Mouse (Mus musculus) mouse trophoblast stem cell (cell line): Measurements from ENCODE around the gene Gnat2.

Experiments used
- in situ Hi-C, 2 experiments: fragments of 300-500 bp; cut with MseI, MboI; formaldehyde crosslinking; loops; 2 replicates in 1 of 2; 3 replicates in 1 of 2; pipeline ENCODE4 v1.15.1; 2025

Gene Gnat2

GRCm38 (mm10) chr3:108092536-108093115, at the start of gene Gnat2:
Gene Gnat2, plus strand, starts transcription at chr3:108092789.
- in situ Hi-C loops = no loop called here

GRCm38 (mm10) chr3:108044394-108045140, 48.0 kb upstream of the Gnat2 start, which contains the start of gene Gstm4:
Gene Gstm4, minus strand, starts transcription at chr3:108044894.
- in situ Hi-C loops = no loop called here

GRCm38 (mm10) chr3:108046944-108047655, 45.5 kb upstream of the Gnat2 start:
- in situ Hi-C loops = no loop called here

GRCm38 (mm10) chr3:108048306-108048705, 44.3 kb upstream of the Gnat2 start:
- in situ Hi-C loops = no loop called here

- in situ Hi-C loops = no loop called here
Observed at GRCm38 (mm10) chr3:108050493-108050892, 42.1 kb upstream of the Gnat2 start.

GRCm38 (mm10) chr3:108061420-108061819, 31.2 kb upstream of the Gnat2 start:
- in situ Hi-C loops = no loop called here

GRCm38 (mm10) chr3:108062648-108063047, 29.9 kb upstream of the Gnat2 start:
- in situ Hi-C loops = no loop called here

GRCm38 (mm10) chr3:108064672-108065071, 27.9 kb upstream of the Gnat2 start:
- in situ Hi-C loops = no loop called here

GRCm38 (mm10) chr3:108065551-108065950, 27.0 kb upstream of the Gnat2 start:
- in situ Hi-C loops = no loop called here

GRCm38 (mm10) chr3:108067370-108067934, 25.1 kb upstream of the Gnat2 start:
- in situ Hi-C loops = no loop called here

GRCm38 (mm10) chr3:108068826-108069225, 23.8 kb upstream of the Gnat2 start:
- in situ Hi-C loops = no loop called here

GRCm38 (mm10) chr3:108069231-108069870, 23.2 kb upstream of the Gnat2 start:
- in situ Hi-C loops = no loop called here

GRCm38 (mm10) chr3:108070295-108071293, 22.0 kb upstream of the Gnat2 start:
- in situ Hi-C loops = loop anchor here in 1 of 2 experiments (5.0 kb wide), 1 partner anchor 77 kb away; the partner anchor contains the start of gene Gnai3

GRCm38 (mm10) chr3:108072983-108073569, 19.5 kb upstream of the Gnat2 start:
- in situ Hi-C loops = loop anchor here in 1 of 2 experiments (5.0 kb wide), 1 partner anchor 74 kb away; the partner anchor contains the start of gene Gnai3

GRCm38 (mm10) chr3:108076836-108077235, 15.8 kb upstream of the Gnat2 start:
- in situ Hi-C loops = no loop called here

GRCm38 (mm10) chr3:108081681-108082080, 10.9 kb upstream of the Gnat2 start:
- in situ Hi-C loops = loop anchor here in 1 of 2 experiments (5.0 kb wide), 1 partner anchor 66 kb away; the partner anchor contains the start of gene Gnai3

GRCm38 (mm10) chr3:108082251-108082875, 10.2 kb upstream of the Gnat2 start:
- in situ Hi-C loops = loop anchor here in 1 of 2 experiments (5.0 kb wide), 1 partner anchor 65 kb away; the partner anchor contains the start of gene Gnai3

GRCm38 (mm10) chr3:108083161-108083560, 9.4 kb upstream of the Gnat2 start:
- in situ Hi-C loops = loop anchor here in 1 of 2 experiments (5.0 kb wide), 1 partner anchor 64 kb away; the partner anchor contains the start of gene Gnai3

- in situ Hi-C loops = loop anchor here in 1 of 2 experiments (5.0 kb wide), 1 partner anchor 63 kb away; the partner anchor contains the start of gene Gnai3
Observed at GRCm38 (mm10) chr3:108083904-108084407, 8.6 kb upstream of the Gnat2 start.
